Mouse (Mus musculus) limb, embryonic 11.5 days (tissue): ENCODE data around the gene Cirbp. TPM values are rescaled to one million over a fixed set of nuclear protein-coding genes. Genes with fewer than 3 reads are reported as not detected.

Experiments
- ATAC-seq: fragments of 200-750 bp; cut with Nextera tagmentation; 2 replicates; pipeline ENCODE4 v1.8.0; 2017; ENCODE audit warnings: low read depth; ENCODE audit not compliant: insufficient number of reproducible peaks, low FRiP score, low TSS enrichment
- DNase-seq: peaks from one replicate; pipeline ENCODE4 v3.0.0-alpha.2; 2015; ENCODE audit warnings: low spot score
- H3K27ac ChIP-seq: fragments of 300-500 bp; sonication (generic); replicated peaks from 2 replicates; pipeline ENCODE4 v1.5.1; 2014; ENCODE audit warnings: low read depth, mild to moderate bottlenecking, low read length
- H3K27me3 ChIP-seq: fragments of 300-500 bp; sonication (generic); 2 replicates; pipeline ENCODE4 v1.6.1; 2014; ENCODE audit warnings: mild to moderate bottlenecking, low read length, mixed read lengths; ENCODE audit not compliant: control insufficient read depth, insufficient read depth
- H3K36me3 ChIP-seq: fragments of 300-500 bp; sonication (generic); 2 replicates; pipeline ENCODE4 v1.6.1; 2014; ENCODE audit warnings: mild to moderate bottlenecking, low read length, moderate library complexity, mixed read lengths; ENCODE audit not compliant: control insufficient read depth, insufficient read depth
- H3K4me1 ChIP-seq: fragments of 300-500 bp; sonication (generic); 2 replicates; pipeline ENCODE4 v1.6.1; 2014; ENCODE audit warnings: low read length, mixed read lengths; ENCODE audit not compliant: control insufficient read depth, insufficient read depth
- H3K4me2 ChIP-seq: fragments of 300-500 bp; sonication (generic); 2 replicates; pipeline ENCODE4 v1.6.1; 2014; ENCODE audit warnings: low read depth, mild to moderate bottlenecking, moderate library complexity; ENCODE audit not compliant: severe bottlenecking
- H3K4me3 ChIP-seq: fragments of 300-500 bp; sonication (generic); 2 replicates; pipeline ENCODE4 v1.5.1; 2014; ENCODE audit warnings: low read depth, low read length
- H3K9ac ChIP-seq: fragments of 300-500 bp; sonication (generic); 2 replicates; pipeline ENCODE4 v1.6.1; 2014; ENCODE audit warnings: mild to moderate bottlenecking, low read length
- H3K9me3 ChIP-seq: fragments of 300-500 bp; sonication (generic); 2 replicates; pipeline ENCODE4 v1.6.1; 2016; ENCODE audit warnings: low read length; ENCODE audit not compliant: control insufficient read depth
- WGBS: fragments of 180-500 bp; shearing (Covaris S2); extraction: QIAGEN DNeasy Blood & Tissue Kit; methylation state at CpG from one replicate; pipeline ENCODE4 v1.1.7; 2014; 5-methylcytosine and 5-hydroxymethylcytosine counted together
- polyA plus RNA-seq: library from polyadenylated mRNA; unstranded; fragments of >200 nt; fragmentation: Nextera tagmentation; extraction: Ambion mirVana; gene quantifications from 2 replicates; pipeline ENCODE4 v1.2.1, GENCODE M21; 2014

The Cirbp gene
- polyA plus RNA-seq, 1 experiment from 2014 or later = 68.1 TPM

DNA sequence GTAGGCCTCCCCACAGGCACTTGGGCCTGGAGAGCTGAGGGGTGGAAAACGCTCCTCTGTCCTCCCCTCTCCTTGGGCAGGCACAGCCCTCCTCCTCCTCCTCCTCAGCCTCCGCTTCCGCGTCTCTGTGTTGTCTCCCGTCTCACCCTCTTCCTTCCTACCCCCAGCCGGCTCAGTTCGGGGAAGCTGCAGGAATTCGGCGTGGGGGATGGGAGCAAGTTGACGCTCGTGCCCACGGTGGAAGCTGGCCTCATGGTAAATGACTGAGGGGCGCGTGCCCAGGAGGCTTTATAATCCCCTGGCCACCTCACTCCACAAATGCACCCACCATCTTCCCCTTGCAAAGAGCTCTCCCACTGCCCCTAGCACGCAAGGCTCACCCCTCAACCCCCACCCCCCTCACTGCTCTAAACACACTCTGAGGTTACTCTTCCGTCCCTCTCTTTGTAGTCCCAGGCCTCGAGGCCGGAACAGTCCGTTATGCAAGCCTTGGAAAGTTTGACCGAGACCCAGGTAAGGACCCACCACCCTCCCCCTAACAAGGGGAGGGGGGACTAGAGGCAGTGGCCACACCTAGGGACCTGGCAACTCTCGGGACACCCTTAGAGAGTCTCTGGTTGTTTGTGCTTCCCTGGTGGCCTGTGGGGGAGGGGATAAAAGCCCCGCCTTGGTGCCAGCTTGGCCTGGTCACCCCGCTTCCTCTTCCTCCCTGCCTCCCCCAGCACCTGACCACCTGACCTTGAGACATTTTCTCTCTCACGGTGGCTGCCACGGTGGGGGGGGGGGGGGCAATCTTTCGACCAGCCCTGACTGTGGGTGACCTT lies 14.4 kb upstream of the Cirbp start:
- peak overlapping the region; percentile 100 for H3K9ac ChIP-seq
- WGBS = 0% methylated on average over 25 of the region's 26 CpGs
- H3K4me3 ChIP-seq = peak overlapping the region; percentile 99
- H3K4me2 ChIP-seq = peak overlapping the region; percentile 95
- no peaks in the 10 kb centered on the region for H3K27me3 ChIP-seq
- H3K4me1 ChIP-seq = peaks cover 40% of the 10 kb centered on the region
- peaks cover 40% of the 10 kb centered on the region for H3K36me3 ChIP-seq
- no peak for ATAC-seq
- H3K9me3 ChIP-seq = no peaks in the 10 kb centered on the region
- peak overlapping the region; percentile 98 for H3K27ac ChIP-seq
- peak; percentile 77 for DNase-seq

DNA sequence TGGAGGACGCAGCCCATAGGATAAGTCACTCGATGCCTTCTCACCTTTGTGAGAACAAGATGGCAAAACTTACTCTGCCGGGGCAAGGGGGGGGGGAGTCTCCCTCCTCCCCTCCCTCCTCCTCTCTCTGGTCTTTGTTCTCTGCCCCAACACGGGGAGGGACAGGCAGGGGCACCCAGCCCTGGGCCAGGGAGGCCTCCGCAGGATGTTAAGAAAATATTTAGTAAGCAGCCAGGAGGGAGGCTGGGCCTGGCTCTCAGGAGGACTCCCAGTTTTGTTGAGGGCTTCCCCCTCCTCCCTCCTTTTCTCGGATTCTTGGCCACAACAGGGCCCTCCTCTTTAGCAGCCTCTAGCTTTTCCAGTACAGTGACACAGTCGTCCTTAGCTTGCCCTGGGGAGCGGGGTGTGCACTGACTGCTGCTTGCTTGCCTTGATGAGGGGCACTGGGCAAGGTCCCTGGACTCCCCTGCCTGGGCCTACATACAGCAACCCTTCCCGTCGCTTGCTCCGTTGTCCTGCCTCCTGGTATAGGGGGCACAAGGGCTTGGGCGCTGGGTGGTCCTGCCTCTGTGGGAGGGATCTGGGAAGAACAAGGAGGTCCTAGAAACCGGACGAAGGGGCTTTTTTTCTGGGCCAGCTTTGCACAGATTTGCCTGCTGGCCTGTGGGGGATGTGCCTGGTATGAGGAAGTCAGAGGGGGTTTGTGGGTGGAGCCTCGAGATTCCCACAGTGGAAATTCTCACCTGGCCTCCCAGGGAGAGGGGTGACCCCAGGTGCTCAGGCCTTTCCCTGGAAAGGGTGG lies 13.5 kb upstream of the Cirbp start:
- no peaks in the 10 kb centered on the region for H3K27me3 ChIP-seq
- H3K36me3 ChIP-seq = peaks cover 48% of the 10 kb centered on the region
- peak overlapping the region; percentile 100 for H3K9ac ChIP-seq
- peaks cover 47% of the 10 kb centered on the region for H3K4me1 ChIP-seq
- H3K9me3 ChIP-seq = no peaks in the 10 kb centered on the region
- peak overlapping the region; percentile 99 for H3K4me3 ChIP-seq
- peak; percentile 66 for DNase-seq
- no peak for ATAC-seq
- H3K27ac ChIP-seq = peak overlapping the region; percentile 98
- WGBS = 9% methylated on average over 15 of the region's 15 CpGs
- peak overlapping the region; percentile 95 for H3K4me2 ChIP-seq

DNA sequence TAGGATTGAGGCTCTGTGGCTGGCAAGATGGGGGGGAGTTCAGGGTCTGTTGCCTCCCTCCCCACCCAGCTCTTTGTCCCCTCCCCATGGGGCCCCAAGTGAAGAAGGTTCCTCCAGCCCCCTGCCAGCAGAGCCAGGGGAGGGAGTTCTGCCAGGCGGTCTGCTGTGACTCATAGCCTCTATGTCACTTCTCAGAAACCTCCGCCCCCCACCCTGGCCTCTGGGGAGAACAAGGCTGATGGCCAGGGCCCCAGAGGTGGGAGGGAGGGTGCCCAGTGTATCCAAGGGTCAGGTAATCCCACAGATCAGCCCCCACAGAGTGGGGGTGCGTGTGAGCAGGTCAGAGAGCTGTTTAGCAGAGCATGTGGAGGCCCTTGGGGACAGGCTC lies 12.9 kb upstream of the Cirbp start:
- peaks cover 47% of the 10 kb centered on the region for H3K4me1 ChIP-seq
- H3K27ac ChIP-seq = 0 out of 2 replicates have a peak overlapping the region, but pooled peaks have one; percentile 98
- ATAC-seq = no peak
- 42% methylated on average over 3 of the region's 3 CpGs for WGBS
- no peaks in the 10 kb centered on the region for H3K27me3 ChIP-seq
- no peak for DNase-seq
- no peaks in the 10 kb centered on the region for H3K9me3 ChIP-seq
- H3K9ac ChIP-seq = peak overlapping the region; percentile 100
- peak overlapping the region; percentile 95 for H3K4me2 ChIP-seq
- peaks cover 51% of the 10 kb centered on the region for H3K36me3 ChIP-seq
- H3K4me3 ChIP-seq = peak overlapping the region; percentile 99

DNA sequence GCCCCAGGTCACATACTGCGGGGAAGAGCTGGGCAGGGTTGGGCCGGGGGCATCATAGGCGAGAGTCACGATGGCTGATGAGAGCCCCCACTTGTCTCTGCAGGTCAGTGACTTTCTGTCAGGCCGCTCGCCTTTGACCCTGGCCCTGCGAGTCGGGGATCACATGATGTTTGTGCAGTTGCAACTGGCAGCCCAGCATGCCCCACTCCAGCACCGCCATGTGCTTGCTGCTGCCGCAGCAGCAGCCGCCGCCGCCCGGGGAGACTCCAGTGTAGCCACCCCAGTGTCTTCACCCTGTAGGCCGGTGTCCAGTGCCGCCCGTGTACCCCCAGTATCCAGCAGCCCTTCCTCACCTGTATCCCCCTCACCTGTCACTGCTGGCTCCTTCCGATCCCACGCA lies 12.1 kb upstream of the Cirbp start:
- WGBS = 92% methylated on average over 19 of the region's 19 CpGs
- ATAC-seq = no peak
- peaks cover 51% of the 10 kb centered on the region for H3K36me3 ChIP-seq

DNA sequence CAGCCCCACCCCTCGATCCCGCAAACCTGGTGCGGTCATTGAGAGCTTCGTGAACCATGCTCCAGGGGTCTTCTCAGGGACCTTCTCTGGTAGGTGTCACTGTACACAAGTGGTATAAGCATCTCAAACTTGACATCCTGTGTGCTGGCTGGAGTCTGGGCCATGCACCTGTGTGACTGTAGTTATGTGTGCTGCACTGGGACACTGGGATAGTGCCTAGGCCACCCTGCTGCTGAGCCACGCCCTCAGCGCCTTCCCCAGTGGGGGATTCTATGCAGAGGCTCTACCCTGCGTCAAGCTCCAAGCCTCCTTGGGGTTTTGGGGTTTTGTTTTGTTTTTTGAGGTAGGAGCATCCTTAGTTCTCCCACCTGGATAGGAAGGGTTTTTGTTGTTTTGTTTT lies 11.4 kb upstream of the Cirbp start:
- Histone ChIP-seq H3K27ac (no peak overlapping the region), H3K4me1 (peaks cover 61% of the 10 kb centered on the region), H3K9me3 (no peaks in the 10 kb centered on the region), H3K27me3 (no peaks in the 10 kb centered on the region), H3K36me3 (peaks cover 51% of the 10 kb centered on the region), H3K4me3 (no peak overlapping the region), H3K9ac (no peak overlapping the region), H3K4me2 (no peak overlapping the region)
- no peak for ATAC-seq
- 88% methylated on average over 7 of the region's 7 CpGs for WGBS
- no peak for DNase-seq

More for the DNA sequence above, 12.1 kb upstream of the Cirbp start:
- no peak overlapping the region for H3K27ac ChIP-seq
- no peaks in the 10 kb centered on the region for H3K27me3 ChIP-seq
- no peak overlapping the region for H3K9ac ChIP-seq
- H3K4me3 ChIP-seq = peak overlapping the region; percentile 99; the same call in 1 of the 2 replicates
- H3K9me3 ChIP-seq = no peaks in the 10 kb centered on the region
- peak overlapping the region; percentile 95; the same call in 1 of the 2 replicates for H3K4me2 ChIP-seq
- no peak for DNase-seq
- peaks cover 54% of the 10 kb centered on the region for H3K4me1 ChIP-seq

DNA sequence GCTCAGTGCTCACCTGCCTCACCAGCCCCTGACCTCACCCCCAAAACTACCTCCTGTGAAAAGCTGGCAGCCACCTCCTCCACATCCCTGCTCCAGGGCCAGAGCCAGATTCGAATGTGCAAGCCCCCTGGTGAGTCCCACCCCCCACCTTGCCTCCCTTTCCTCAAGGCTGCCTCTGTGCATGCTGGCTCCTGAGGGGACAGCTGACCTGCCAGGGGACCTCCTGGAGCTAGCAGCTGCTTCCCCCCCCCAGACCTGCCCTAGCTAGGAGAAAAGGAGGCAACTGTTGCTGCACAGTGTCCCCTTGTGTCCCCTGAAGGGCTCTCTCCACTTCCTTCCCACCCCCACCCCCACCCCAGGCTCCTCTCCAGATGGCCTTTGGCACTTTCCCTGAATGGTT lies 10.5 kb upstream of the Cirbp start:
- 29% methylated on average over 1 of the region's 1 CpGs for WGBS
- no peak for DNase-seq
- H3K36me3 ChIP-seq = peaks cover 49% of the 10 kb centered on the region
- H3K27me3 ChIP-seq = no peaks in the 10 kb centered on the region
- no peak overlapping the region for H3K4me3 ChIP-seq
- H3K27ac ChIP-seq = peak overlapping the region; percentile 64; the same call in 1 of the 2 replicates
- peaks cover 62% of the 10 kb centered on the region for H3K4me1 ChIP-seq
- H3K4me2 ChIP-seq = no peak overlapping the region
- H3K9me3 ChIP-seq = no peaks in the 10 kb centered on the region
- no peak overlapping the region; the same call in 1 of the 2 replicates for H3K9ac ChIP-seq
- no peak for ATAC-seq

DNA sequence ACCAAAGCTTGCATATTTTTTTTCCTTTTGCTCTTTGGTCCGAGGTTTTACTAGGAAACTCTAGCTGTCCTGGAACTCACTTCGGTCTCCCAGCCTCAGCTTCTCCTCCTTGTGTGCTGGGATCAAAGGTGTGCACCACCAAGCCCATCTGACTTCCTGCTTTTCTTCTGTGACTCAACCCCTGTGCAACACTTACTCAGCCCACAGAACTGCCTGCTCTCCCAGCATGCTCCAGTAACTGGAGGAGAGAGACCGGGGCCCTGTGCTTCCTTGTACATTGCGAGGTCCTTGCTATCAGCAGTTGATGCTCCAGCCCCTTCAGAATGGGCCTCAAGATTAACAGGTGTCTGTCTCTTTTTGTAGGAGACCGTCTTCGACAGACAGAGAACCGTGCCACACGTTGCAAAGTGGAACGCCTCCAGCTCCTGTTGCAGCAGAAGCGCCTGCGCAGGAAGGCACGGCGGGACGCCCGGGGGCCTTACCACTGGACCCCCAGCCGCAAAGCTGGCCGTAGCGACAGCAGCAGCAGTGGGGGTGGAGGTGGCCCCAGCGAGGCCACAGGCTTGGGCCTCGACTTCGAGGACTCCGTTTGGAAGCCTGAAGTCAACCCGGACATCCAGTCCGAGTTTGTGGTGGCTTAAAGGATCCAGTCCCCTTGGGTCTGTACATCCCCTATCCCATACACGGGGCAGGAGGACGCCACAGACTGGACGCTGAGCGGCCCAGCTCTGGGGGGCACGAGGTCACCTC lies 9.6 kb upstream of the Cirbp start:
- peaks cover 71% of the 10 kb centered on the region for H3K4me1 ChIP-seq
- WGBS = 88% methylated on average over 29 of the region's 29 CpGs
- H3K4me2 ChIP-seq = no peak overlapping the region
- no peak overlapping the region for H3K4me3 ChIP-seq
- DNase-seq (no peak), ATAC-seq (no peak)
- peaks cover 49% of the 10 kb centered on the region for H3K36me3 ChIP-seq
- H3K27ac ChIP-seq = peak overlapping the region; percentile 42; the same call in 1 of the 2 replicates
- no peaks in the 10 kb centered on the region for H3K9me3 ChIP-seq
- peak overlapping the region; percentile 12; the same call in 1 of the 2 replicates for H3K9ac ChIP-seq
- H3K27me3 ChIP-seq = no peaks in the 10 kb centered on the region

DNA sequence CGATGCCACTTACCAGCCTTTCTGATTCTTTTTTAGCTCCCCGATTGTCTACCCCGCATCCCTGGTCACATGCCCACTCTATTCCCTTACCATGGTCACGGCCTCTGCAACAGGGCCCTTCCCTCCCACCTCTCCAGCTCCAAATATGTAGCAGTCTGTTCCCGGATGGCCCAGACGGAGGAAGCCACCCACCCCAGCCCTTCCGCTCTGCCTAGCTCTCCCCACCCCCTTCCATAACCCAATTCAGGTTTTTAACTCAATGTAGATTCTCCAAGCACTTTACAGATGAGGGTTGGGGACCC lies 9.1 kb upstream of the Cirbp start:
- no peak overlapping the region for H3K9ac ChIP-seq
- WGBS = 65% methylated on average over 7 of the region's 7 CpGs
- no peak for ATAC-seq
- no peak for DNase-seq
- H3K27me3 ChIP-seq = no peaks in the 10 kb centered on the region
- no peak overlapping the region for H3K4me3 ChIP-seq
- H3K4me2 ChIP-seq = no peak overlapping the region
- peaks cover 76% of the 10 kb centered on the region for H3K4me1 ChIP-seq
- peak overlapping the region; percentile 42 for H3K27ac ChIP-seq
- no peaks in the 10 kb centered on the region for H3K9me3 ChIP-seq
- H3K36me3 ChIP-seq = peaks cover 47% of the 10 kb centered on the region
